Mouse (Mus musculus) ES-CJ7 (cell line): ENCODE measurements around the gene Actr2.
"Not testable (repeated sequence)": the region's sequence is repeated elsewhere in the genome, so short reads cannot be mapped to it uniquely, and the experiment has no call there.

ENCODE experiments used
- DNase-seq: peaks from one replicate; pipeline ENCODE4 v3.0.0; 2011; ENCODE audit warnings: low read depth, low spot score

The Actr2 gene

DNA sequence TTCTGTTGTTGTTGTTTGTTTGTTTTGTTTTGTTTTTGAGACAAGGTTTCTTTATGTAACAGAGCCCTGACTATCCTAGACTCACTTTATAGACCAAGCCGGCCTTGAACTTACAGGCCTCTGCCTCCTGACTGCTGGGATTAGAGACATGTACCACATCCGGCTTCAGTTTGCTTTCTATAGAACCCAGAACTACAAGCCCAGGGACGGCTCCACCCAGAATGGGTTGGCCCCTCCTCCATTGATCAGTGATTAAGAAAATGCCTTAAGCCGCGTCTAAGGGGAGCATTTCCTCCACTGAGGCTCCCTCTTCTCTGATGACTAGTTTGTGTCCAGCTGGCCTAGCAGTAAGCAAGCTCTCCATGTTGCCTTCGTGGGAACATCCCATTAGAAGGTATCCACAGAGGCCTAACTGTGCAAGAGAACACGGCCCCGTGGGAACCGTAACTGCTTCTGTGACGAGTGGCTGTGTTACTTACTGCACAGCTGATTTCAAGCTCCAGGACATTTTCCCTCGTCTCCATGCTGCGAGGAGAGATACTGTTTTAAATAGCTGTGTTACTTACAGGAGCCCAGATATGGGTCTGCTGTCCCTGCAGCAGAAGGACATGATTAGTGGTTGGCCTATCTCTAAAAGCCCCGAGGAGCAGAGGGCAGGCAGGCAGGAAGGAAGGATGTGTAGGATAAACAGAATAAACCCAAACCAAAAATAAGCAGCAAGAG is 59.7 kb downstream of the Actr2 start:
- no peak for DNase-seq

DNA sequence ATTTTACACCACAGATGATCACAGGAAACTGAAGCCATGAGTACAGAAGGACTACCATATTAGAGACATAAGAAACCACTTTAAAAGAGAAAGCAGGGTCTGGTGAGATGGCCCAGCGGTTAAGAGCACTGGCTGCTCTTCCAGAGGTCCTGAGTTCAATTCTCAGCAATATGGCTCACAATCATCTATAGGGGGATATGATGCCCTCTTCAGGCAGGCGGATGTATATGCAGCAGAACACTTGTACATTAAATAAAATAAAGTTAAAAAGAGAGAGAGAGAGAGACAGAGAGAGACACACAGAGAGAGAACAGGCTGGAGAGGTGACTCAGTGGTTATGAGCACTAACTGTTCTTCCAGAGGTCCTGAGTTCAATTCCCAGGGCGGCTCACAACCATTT is 67.1 kb downstream of the Actr2 start:
- no peak for DNase-seq

DNA sequence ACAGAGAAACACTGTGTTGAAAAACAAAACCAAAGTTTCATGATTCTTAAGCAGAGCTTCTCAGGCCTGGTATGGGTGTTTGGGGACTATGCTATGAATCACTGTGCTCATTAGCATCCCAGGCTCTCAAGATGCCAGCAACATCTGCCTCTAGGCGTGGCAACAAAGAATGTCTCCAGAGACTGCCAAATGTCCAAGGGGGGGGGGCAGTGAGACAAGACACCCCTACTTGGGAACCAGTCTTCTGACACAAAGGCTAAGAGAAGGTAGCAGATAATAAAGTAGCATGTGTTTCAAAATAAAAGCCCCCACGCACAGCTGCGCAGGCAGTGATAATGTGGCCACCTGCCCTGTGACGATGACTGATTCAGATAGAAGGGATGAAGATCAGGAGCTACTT is 69.5 kb downstream of the Actr2 start:
- no peak for DNase-seq

DNA sequence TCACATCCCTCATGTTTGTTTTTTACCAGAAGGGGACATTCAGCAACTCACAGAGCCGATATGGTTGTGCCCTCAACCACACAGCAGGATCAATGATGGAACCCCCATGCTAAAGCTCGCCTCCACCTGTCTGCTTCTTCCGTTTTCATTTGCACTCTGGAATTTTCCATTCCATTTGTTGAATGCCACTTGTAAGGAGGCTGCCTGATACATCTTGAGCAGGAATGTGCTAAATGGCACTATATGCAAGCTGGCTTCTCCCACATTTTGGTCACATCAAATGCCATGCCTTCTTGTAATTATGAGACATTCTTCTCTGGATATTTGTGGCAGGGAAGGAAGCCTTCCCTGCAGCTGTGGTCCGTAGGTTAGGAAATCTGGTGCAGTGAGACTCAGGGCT is 70.6 kb downstream of the Actr2 start:
- DNase-seq, result no peak

DNA sequence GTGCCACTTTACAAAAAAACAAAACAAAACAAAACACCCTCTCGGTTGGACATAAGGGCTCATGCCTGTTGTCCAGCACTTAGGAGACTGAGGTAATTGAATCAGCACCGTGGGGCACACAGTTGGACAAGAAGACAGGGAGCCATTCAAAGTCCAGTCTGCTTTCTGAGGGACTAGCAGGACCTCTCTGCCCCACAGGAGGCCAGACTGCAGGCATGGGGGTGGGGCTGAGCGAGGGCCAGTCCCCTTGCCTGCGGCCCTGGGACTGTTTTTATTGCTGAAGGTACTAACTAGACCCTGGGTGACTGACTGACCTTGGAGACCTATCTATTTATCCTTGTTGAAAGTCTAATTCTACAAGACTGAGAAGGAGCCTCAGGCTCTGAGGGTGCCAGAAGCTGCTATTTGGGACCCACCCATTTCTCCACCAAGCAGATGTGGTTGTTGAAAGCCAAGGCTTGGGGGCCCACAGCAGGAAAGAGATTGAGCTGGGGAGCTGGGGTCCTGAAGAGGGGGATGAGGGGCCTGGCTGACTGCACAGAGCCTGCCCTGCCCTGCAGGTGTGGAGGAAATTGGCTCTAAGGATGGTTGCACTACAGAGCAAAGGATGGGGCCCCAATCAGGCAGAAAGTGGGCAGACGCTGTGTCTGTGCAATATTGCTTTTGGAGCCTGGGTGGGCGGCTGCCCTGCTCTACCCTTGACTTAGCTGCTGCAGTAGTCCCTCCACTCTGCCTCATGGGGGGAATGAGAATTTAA is 71.4 kb downstream of the Actr2 start:
- DNase-seq, result no peak

DNA sequence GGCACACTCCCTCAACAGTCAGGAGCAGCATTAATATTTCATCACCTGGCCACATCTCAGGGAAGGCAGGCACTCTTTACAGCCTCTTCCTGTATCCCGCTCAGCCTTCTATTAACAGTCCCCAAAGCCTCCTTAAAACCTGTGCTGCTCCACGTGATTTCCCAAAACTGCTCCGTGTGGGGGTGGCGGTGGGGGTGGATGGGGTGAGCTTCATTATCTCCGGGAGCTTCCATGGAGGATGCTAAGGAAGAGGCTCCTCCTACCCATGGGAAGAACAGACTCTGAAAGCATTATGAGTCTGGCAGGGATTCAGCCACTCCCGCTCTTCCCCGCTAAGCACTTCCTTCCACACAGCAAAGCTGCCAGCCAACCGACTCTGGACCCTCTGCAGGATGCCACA is 74.0 kb downstream of the Actr2 start:
- peak; percentile 40 for DNase-seq

DNA sequence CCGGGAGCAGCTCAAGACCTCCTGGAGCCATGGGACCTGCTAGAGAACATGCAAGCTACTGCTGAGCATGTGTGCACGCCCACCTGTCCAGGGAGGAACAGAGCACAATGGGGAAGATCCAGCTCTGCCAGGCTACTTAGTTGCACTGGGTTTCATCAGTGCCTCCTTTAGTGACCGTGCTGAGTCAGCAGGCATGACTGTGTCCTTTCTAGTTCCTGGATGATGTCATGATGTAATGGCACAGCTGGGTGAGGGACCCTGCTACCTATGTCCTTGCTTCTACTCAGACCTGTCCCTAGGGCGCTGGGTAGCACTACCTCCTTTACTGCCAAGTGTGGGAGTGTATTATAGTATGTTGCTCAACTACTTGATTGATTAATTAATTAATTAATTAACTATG is 75.0 kb downstream of the Actr2 start:
- no peak for DNase-seq

DNA sequence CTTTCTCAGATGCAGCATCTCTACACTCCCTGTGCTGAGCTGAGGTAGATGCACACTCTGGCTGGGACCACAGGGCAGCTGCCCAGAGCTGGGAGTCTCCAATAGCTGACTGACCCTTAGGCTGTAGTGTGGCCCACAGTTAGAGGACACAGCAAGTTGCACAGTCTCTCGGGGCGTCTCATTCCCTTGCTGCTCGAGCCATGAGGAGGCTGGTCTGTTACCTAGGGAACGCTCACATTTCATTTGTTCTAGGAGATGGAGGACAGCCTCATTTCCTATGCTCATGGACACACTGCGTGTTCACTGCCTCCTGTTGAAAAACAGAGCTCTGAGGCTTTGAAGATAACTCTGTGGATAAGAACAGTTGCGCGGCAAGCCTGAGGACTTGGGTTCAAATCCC is 76.7 kb downstream of the Actr2 start:
- DNase-seq, result no peak

DNA sequence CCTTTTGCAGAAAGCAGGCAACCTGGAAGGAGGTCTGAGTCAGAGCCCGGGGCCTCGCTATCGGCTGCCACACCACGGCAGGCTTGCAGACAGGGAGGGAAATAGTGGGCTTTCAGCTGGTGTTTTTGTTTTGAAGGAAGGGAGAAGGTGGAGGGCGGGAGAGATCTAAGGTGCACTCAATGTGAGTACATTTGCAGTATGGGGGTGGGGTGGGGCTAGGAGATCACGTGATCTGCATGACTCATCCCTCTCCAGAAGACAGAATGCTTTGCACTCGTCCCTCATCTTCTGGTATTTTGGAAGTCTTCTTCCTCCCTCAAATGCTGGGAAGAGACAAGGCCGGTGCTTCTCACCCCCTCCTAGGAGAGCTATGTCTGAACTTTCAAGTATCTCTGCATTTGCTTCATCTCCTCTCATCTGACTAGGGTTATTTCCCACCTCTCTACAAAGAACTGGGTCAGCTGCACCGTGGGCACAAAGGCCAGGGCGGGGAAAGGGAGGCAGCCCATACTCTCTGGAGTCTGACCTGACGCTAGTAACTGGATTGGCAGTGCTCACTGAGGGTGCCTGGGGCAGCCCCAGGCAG is 77.3 kb downstream of the Actr2 start:
- DNase-seq, result peak; percentile 83

DNA sequence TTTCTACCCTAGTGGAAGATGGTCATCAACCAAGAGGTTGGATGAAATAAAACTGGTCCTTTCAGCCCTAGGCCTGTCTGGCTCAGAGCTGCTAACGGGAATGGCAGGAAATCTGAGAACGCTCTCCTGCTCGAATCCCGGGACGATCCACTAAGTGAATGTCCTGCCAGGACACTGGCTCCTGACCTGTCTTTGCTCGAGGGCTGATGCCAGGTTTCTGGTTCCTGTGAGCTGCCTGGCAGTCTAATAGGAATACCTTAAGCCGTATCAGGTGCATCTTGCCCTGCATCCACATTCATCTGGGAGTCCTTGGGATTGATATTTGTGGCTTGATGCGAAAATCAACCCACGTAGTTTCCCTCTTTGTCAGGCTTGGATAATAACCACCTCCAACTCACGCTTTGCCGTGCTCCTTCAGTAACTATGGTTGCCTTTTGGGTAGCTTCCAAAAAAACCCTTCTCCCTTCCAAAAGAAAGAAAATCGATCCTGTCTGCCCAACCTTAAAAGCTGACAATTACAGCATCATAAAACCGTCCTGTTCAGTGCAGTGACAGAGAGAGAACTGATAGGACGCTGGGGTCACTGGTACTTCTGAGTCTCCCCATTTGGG is 78.3 kb downstream of the Actr2 start:
- no peak for DNase-seq

DNA sequence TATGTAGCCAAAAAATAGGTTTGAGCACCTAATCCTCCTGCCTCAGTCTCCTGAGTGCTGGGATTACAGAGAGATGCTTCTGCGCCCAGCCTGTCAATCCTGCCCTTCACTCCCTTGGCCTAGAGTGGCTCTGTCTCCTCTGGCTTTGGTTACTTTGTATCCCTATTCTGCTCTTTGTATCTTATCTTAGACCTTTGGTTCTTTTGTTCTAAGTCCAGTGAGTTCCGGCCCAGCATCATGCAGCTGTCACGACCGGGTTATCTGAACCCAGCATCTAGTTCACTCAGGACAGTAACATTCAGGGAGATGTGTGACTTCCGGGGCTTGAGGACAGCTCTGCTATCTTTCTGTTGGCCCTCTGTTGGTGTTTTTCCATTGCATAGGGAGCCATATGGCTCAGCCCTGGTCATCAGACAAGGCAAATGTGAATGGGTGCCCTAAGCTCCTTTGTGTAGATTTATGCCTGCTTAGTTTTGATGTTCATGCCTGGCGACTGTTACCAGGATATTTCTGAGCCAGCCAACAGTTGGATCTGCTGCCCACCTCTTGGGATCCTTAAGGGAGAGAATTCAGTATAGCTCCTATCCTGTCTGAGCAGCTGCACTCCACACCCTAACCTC is 79.1 kb downstream of the Actr2 start:
- DNase-seq, result no peak

DNA sequence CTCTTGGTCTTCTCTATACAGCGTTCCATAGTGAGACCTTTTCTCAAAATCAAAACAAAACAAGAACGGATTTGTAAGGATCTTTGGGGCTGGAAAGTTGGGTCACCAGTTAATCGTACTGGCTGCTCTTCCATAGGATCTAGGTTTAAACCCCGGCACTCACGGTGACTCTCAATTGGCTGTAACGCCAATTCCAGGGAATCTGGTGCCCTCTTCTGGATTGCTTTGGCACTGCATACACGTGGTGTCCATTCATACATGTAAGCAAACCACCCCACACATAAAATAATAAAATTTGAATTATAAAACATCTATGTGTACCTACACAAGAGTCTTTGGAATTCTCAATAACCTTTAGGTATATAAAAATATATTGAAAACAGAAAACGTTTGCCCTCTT is 81.2 kb downstream of the Actr2 start:
- peak; percentile 88 for DNase-seq

DNA sequence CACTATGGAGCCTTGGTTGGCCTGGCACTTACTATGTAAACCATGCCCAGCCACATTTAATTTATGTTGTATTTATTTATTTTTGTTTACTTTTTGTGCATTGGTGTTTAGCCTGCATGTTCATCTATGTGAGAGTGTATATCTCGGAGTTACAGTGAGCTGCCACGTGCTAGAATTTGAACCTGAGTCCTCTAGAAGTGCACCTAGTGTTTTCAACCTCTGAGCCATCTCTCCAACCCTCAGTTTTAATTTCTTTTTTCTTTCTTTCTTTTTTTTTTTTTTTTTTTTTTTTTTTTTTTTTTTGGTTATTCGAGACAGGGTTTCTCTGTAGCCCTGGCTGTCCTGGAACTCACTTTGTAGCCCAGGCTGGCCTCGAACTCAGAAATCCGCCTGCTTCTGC is 81.7 kb downstream of the Actr2 start:
- not testable (repeated sequence) for DNase-seq

DNA sequence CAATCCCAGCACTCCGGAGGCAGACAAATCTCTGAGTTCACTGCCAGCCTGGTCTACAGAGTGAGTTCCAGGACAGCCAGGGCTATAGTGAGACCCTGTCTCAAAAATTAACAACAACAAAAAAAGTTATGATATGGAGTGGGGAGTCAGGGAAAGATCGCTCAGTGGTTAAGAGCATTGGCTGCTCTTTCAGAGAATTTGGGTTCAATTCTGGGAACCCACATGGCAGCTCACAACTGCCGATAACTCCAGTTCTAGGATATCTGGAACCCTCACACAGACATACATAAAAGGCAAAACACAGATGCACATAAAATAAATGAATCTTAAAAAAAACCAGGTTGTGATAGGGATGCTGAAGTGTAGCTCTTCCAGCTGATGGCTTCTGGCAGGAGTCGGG is 83.7 kb downstream of the Actr2 start:
- no peak for DNase-seq

DNA sequence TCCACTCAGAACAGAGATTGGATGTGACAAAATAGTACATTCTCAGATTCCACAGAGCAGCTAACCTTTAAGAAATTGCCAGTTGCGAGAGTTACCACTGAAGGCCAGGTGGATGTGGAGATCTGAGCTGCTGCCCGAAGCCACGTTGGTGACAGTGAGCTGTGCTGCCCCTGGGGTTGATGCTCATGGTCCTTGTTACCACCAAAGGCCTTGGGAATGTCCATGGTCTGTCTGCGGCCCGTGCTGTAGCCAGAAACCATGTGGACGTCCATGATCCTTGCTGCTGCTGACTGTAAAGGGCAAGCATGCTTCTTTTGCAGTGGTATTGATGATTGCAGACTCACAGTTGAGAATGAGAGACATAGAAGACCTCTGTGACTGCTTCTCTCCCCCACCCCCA is 84.3 kb downstream of the Actr2 start:
- no peak for DNase-seq

DNA sequence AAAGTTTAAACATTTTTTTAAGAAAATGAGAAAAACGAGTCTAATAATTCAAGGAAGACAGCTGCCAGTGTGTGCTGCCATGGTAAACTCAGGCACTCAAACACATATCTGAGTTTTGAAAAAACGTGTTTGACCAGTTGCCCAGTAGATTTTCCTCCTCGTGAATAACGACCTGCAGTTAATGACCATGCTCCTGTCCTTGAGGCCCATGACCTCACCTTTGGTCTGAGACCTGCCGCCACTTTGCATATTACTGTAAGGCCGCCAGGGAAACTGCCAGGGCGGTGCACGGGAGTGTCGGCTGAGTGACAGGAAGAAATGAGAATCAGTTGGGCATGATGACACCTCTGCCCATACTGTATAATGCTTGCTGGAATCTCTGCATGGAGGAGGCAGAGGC is 85.0 kb downstream of the Actr2 start:
- no peak for DNase-seq

DNA sequence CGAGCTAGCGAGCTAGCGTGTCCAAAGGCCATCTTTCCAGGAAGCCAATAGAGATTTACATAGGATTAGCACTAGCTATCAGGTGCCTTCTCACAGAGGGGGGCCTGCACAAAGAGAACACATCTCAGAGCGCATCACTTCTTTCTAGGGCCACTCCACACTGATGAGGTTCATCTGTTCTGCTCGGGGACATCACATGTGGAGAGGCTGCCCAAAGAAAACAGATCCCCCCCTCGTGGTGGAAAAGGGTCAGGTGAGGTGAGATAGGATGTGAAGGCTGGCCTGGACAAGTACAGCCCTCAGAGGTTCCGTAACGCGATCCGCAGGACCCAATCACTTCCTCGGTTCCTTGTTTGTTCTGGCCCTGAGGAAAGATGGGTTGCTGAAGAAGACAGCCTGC is 86.8 kb downstream of the Actr2 start:
- DNase-seq, result peak; percentile 41

DNA sequence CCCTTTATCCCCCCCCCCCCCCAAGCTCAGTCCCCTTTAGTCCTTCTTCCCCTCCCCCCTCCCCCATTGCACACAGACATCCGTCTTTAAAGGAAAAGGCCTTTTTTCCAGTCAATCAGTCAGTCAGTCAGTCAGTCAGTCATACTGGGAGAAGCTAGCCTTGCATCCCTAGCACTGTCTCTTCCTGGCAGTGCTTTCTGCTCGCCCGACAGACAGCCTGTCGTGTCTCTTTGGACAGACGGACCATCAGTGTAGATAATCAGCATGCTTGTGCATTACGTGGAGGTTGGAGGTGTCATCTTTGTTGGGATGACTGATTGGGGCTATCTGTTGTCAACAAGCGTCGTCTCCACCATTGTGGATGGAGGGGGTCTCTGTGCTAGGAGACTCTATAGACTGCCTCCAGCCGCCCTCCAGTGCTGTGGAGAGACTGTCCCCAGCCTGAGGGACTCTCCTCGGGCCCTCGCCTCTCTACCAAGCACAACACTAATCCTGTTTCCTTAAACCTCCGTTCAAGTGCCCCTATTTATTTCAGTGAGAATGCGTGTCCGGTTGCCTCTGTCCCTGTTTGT is 89.7 kb downstream of the Actr2 start:
- no peak for DNase-seq

DNA sequence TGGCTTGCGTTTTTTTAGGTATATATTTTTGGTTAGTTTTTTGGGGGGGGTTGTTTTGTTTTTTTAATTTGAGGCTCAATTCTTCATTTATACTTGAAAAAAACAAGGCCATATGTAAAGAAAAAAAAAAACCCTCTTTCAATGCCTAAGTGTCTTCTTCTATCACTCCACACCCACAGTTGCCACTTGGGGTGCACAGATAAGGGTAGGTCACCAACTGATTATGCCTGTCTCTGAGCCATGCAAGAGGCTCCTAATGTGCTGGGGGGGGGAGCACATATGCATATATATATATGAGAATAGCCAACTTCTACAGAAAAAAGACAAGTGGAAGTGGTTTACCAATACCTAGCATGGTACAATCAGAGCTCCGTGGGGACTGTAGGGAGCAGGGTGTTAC is 90.3 kb downstream of the Actr2 start:
- DNase-seq, result no peak

DNA sequence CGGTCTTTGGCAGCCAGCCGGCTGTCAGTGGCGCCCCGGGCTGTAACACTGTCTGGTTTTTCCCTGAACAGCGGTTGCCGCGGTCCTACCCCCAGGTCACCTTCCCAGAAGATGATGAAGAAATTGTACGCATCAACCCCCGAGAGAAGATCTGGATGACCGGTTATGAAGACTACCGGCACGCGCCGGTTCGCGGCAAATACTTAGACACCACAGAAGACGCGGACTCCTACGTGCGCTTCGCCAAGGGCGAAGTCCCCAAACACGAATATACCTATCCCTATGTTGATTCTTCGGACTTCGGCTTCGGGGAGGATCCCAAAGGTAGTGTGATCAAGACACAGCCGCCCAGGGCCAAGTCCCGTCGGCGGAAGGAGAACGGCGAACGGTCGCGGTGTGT is 92.0 kb downstream of the Actr2 start:
- peak; percentile 76 for DNase-seq

DNA sequence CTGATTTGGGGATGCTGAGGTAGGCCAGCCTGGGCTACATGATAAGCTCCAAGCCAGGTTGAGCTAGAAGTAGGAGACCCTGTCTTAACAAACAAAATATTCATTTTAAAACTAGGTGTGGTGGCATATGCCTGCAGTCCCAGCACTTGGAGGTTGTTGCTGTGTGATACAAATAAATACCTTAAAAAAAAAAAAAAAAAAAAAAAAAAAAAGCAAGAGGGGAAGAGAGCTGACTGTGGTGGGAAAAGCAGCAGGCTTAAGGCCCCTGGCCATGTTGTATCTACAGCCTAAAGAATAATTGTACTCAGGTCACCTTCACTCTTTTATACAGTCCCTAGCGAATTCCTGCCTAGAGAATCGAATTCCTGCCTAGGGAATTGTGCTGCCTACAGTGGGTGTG is 93.8 kb downstream of the Actr2 start:
- DNase-seq, result no peak

DNA sequence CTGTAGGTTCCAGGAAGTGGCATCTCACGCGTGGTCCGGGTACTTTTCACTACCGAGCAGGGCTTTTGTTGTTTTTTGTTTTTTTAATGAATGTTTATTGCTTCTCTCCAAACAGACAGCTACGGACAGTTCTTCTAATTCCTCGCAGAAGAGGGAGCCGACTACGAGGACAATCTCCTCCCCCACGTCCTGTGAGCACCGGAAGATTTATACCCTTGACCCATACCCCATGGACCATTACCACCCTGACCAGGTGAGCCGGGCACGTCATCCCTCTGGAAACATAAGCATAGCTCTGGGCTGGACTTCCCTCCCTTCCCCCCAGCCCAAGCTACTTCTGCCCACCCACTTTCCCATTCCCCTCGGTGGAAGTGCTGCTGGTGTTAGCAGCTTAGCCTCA is 94.8 kb downstream of the Actr2 start:
- no peak for DNase-seq
